Mouse (Mus musculus) ES-E14 (cell line): Measurements from ENCODE around the gene Tcn2.

Experiments
- HCFC1 ChIP-seq: IDR thresholded peaks from 2 replicates; pipeline ENCODE4 v1.6.1; 2012; ENCODE audit warnings: low read length, inconsistent platforms, borderline replicate concordance; ENCODE audit not compliant: insufficient read depth
- ZC3H11A ChIP-seq: IDR thresholded peaks from 2 replicates; pipeline ENCODE4 v1.6.1; 2012; ENCODE audit warnings: low read depth, mild to moderate bottlenecking, inconsistent platforms, low read length, borderline replicate concordance
- ZNF384 ChIP-seq: IDR thresholded peaks from 2 replicates; pipeline ENCODE4 v1.6.1; 2012; ENCODE audit warnings: low read depth, low read length, inconsistent platforms

DNA sequence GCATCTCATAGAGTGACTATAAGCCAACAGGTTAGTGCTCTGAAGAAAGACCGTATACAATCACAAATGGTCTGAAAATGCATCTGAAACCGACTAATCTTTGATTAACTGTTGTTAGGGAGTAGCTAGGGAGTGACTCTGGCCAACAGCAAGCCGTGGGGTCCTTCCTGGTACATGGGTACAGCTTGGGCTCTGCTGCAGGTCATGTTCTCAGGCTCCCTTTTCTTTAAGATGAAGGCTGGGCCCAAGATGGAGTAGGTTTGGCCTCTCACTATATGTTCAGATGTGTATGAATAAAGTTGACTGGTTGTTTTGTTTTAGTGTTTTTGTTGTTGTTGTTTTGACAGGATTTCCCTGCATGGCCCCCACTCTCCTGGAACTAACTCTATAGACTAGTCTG is 29.8 kb upstream of the Tcn2 start:
- TF ChIP-seq ZNF384 (no peak), HCFC1 (no peak), ZC3H11A (no peak)
